Mouse (Mus musculus) liver, embryonic 14.5 days (tissue): Measurements from ENCODE around the gene Ywhae. TPM values are rescaled to one million over a fixed set of nuclear protein-coding genes. Genes with fewer than 3 reads are reported as not detected.

ENCODE experiments used
- ATAC-seq: fragments of 200-750 bp; cut with Nextera tagmentation; 2 replicates; pipeline ENCODE4 v1.8.0; 2017; ENCODE audit warnings: moderate number of reproducible peaks, mild to moderate bottlenecking, moderate library complexity; ENCODE audit not compliant: insufficient read depth
- DNase-seq, 3 experiments: peaks; one replicate each; pipeline ENCODE4 v3.0.0-alpha.2; 2012 to 2013; ENCODE audit warnings: low read depth in 3 of 3, low spot score in 3 of 3
- H3K27ac ChIP-seq: fragments of 300-500 bp; sonication (generic); 2 replicates; pipeline ENCODE4 v1.5.1; 2014; ENCODE audit warnings: moderate library complexity, mild to moderate bottlenecking, control low read depth, inconsistent platforms
- H3K27me3 ChIP-seq: fragments of 300-500 bp; sonication (generic); 2 replicates; pipeline ENCODE4 v1.6.1; 2014; ENCODE audit warnings: mild to moderate bottlenecking, low read length, moderate library complexity; ENCODE audit not compliant: control insufficient read depth, insufficient read depth
- H3K36me3 ChIP-seq: fragments of 300-500 bp; sonication (generic); replicated peaks from 2 replicates; pipeline ENCODE4 v1.6.1; 2014; ENCODE audit warnings: low read depth; ENCODE audit not compliant: control insufficient read depth, insufficient read depth
- H3K4me1 ChIP-seq, 2 experiments: fragments of 200-500 bp in 1 of 2; fragments of 300-500 bp in 1 of 2; sonication (generic) in 1 of 2; replicated peaks; 2 replicates each; pipeline ENCODE4 v1.6.1; 2012 to 2014; ENCODE audit warnings: antibody characterized with exemption in 1 of 2, inconsistent platforms in 1 of 2, low read length in 1 of 2; ENCODE audit not compliant: control insufficient read depth in 2 of 2, insufficient read depth in 2 of 2
- H3K4me2 ChIP-seq: fragments of 300-500 bp; sonication (generic); 2 replicates; pipeline ENCODE4 v1.6.1; 2014; ENCODE audit warnings: low read depth, mild to moderate bottlenecking, control low read depth, moderate library complexity
- H3K4me3 ChIP-seq, 2 experiments: fragments of 200-500 bp in 1 of 2; fragments of 300-500 bp in 1 of 2; sonication (generic) in 1 of 2; 2 replicates each; pipeline ENCODE4 v1.5.1; 2012 to 2014; ENCODE audit warnings: low read depth in 2 of 2, low read length in 2 of 2, mild to moderate bottlenecking in 2 of 2, control low read depth in 1 of 2, inconsistent platforms in 1 of 2, moderate library complexity in 1 of 2; ENCODE audit not compliant: insufficient read depth in 1 of 2
- H3K9ac ChIP-seq: fragments of 300-500 bp; sonication (generic); replicated peaks from 2 replicates; pipeline ENCODE4 v1.6.1; 2014; ENCODE audit warnings: mild to moderate bottlenecking, control low read depth, moderate library complexity
- H3K9me3 ChIP-seq: fragments of 300-500 bp; sonication (generic); 2 replicates; pipeline ENCODE4 v1.6.1; 2016; ENCODE audit warnings: low read length, mixed read lengths; ENCODE audit not compliant: control insufficient read depth
- CTCF ChIP-seq: IDR thresholded peaks from 2 replicates; pipeline ENCODE4 v1.5.1; 2016; ENCODE audit warnings: antibody characterized with exemption, low read depth, control low read depth
- EP300 ChIP-seq: IDR thresholded peaks from 2 replicates; pipeline ENCODE4 v1.6.1; 2016; ENCODE audit warnings: antibody characterized with exemption, low read depth
- WGBS: fragments of 180-500 bp; shearing (Covaris S2); extraction: QIAGEN DNeasy Blood & Tissue Kit; methylation state at CpG from one replicate; pipeline ENCODE4 v1.1.7; 2014; ENCODE audit not compliant: insufficient replicate concordance; 5-methylcytosine and 5-hydroxymethylcytosine counted together
- polyA plus RNA-seq, 2 experiments: library from polyadenylated mRNA; depleted of rRNA in 1 of 2; stranded (reverse) in 1 of 2; unstranded in 1 of 2; fragments of >200 nt; fragmentation: Nextera tagmentation in 1 of 2; extraction: Ambion mirVana in 1 of 2; gene quantifications; 2 replicates each; pipeline versions ENCODE4 v1.2.1 to v1.2.3; 2012 to 2014

Gene Ywhae
- polyA plus RNA-seq, 2 experiments = 175 to 231 TPM

DNA sequence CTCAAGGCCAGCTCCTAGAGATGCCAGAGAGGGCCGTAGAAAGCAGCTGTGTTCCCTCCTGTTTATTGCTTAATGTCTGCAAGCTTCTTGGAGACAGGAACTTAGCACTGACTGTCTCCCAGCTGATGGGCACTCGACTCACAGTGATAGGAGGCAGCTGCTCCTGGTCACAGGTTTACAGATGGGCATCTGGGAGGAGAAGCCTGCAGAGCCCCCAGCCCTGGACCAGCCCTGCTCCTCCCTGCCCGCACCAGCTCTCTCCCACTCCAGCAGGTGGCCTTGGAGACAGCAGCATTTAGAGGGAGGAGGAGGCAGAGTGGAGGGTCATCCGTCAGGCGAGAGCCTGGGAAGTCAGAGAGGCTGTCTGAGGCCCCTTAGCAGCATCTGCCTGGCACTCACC is 74.8 kb downstream of the Ywhae start:
- DNase-seq (no peak), ATAC-seq (no peak)
- Histone ChIP-seq H3K4me3 (no peak overlapping the region), H3K9ac (no peak overlapping the region), H3K27me3 (no peaks in the 10 kb centered on the region), H3K4me2 (no peak overlapping the region), H3K9me3 (no peaks in the 10 kb centered on the region), H3K36me3 (no peaks in the 10 kb centered on the region), H3K27ac (no peak overlapping the region), H3K4me1 (no peaks in the 10 kb centered on the region; a peak in 1 of 4 replicates)
- WGBS = 49% methylated on average over 5 of the region's 5 CpGs
- TF ChIP-seq CTCF = no peak
- TF ChIP-seq EP300 = no peak

DNA sequence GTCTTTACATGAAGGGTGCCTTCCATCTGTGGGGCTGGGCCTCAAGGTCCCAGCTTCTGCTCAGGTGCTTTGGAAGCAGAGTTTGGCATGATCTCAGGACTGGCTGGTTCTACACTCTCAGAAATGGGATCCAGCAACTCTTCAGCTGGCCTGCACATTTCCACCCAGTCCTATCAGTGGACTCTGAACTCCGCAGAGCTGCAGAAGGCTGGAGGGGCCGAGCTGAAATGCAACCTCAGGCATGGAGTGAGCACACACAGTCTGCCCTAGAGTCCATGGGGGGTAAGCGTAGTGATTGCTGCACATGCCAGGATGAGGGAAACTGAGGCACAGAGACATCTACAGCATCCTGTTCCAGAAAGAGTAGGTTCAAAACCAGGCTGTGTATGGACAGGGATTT is 77.9 kb downstream of the Ywhae start:
- Histone ChIP-seq H3K9me3 (no peaks in the 10 kb centered on the region), H3K9ac (no peak overlapping the region), H3K27ac (no peak overlapping the region), H3K27me3 (no peaks in the 10 kb centered on the region), H3K36me3 (no peaks in the 10 kb centered on the region), H3K4me1 (no peaks in the 10 kb centered on the region; a peak in 1 of 4 replicates), H3K4me3 (no peak overlapping the region), H3K4me2 (no peak overlapping the region)
- DNase-seq = no peak
- no peak for ATAC-seq
- TF ChIP-seq CTCF (no peak), EP300 (no peak)
- WGBS = 61% methylated on average over 3 of the region's 3 CpGs

DNA sequence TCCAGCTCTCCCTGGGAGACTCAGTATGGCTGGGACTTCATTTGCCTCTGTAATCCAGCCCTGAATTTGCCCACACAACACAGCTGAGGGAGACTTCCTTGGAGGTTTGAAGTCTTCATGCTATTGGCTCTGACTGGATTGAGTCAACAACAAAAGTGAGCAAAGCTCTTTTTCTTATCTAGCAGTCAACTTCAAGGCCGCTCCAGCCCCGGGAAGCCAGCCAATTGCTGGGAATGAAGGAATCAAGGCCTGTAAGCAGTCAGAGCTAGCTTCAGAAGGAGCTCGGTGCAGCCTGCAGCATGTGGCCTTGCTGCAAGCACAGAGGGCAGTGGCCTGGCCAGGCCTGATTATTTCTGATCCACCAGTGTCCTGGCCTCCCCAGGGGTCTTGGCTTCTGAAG is 79.2 kb downstream of the Ywhae start:
- no peak overlapping the region for H3K4me3 ChIP-seq
- H3K27ac ChIP-seq = no peak overlapping the region
- H3K36me3 ChIP-seq = no peaks in the 10 kb centered on the region
- WGBS = 31% methylated on average over 3 of the region's 3 CpGs
- H3K27me3 ChIP-seq = no peaks in the 10 kb centered on the region
- H3K4me1 ChIP-seq = no peaks in the 10 kb centered on the region; a peak in 1 of 4 replicates
- H3K9ac ChIP-seq = no peak overlapping the region
- no peak for ATAC-seq
- no peaks in the 10 kb centered on the region for H3K9me3 ChIP-seq
- TF ChIP-seq EP300 (no peak), CTCF (no peak)
- no peak overlapping the region for H3K4me2 ChIP-seq
- DNase-seq = peak in 1 of 3 experiments; percentile 7

DNA sequence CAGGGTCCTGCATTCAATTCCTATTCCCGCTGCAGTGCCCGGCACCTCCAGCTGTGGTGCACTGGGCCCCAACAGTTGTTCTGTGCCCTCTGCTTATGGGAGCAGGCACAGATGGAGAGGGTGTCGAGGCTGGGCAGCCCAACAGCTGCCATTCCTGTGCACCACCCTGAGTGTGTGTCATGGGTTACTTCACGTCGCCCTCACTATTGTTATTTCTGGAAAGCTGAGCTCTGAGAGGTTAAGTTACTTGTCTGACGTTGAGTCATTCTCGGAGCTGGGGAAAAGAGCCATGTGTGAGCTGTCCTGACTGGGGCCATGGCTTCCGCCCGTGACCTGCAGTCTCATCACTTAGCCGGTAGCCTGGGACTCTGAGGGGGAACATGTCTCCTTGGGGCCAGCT is 80.4 kb downstream of the Ywhae start:
- Histone ChIP-seq H3K36me3 (no peaks in the 10 kb centered on the region), H3K4me3 (no peak overlapping the region), H3K27ac (no peak overlapping the region), H3K4me1 (no peaks in the 10 kb centered on the region; a peak in 1 of 4 replicates), H3K9ac (no peak overlapping the region), H3K9me3 (no peaks in the 10 kb centered on the region), H3K27me3 (no peaks in the 10 kb centered on the region), H3K4me2 (no peak overlapping the region)
- WGBS = 51% methylated on average over 10 of the region's 10 CpGs
- ATAC-seq (no peak), DNase-seq (no peak)
- TF ChIP-seq CTCF (no peak), EP300 (no peak)

Other genes starting within 250 kb of the Ywhae start
- 34.2 and 38.1 TPM in 2 replicates for gene Prpf8, start 246.1 kb upstream of the Ywhae start, polyA plus RNA-seq (2012; rRNA removed)
- gene Prpf8, start 246.1 kb upstream of the Ywhae start, polyA plus RNA-seq (2014; fragmentation: Nextera tagmentation; extraction: Ambion mirVana) = 34.2 and 42.2 TPM in 2 replicates
- gene Rilp, start 222.8 kb upstream of the Ywhae start, polyA plus RNA-seq (2012; rRNA removed) = 1.6 and 1.7 TPM in 2 replicates
- gene Rilp, start 222.8 kb upstream of the Ywhae start, polyA plus RNA-seq (2014; fragmentation: Nextera tagmentation; extraction: Ambion mirVana) = 2.0 and 2.4 TPM in 2 replicates
- 2.4 and 2.6 TPM in 2 replicates for gene Scarf1, start 219.3 kb upstream of the Ywhae start, polyA plus RNA-seq (2012; rRNA removed)
- 1.1 and 2.0 TPM in 2 replicates for gene Scarf1, start 219.3 kb upstream of the Ywhae start, polyA plus RNA-seq (2014; fragmentation: Nextera tagmentation; extraction: Ambion mirVana)
- 2.7 and 3.0 TPM in 2 replicates for gene Slc43a2, start 201.2 kb upstream of the Ywhae start, polyA plus RNA-seq (2012; rRNA removed)
- gene Slc43a2, start 201.2 kb upstream of the Ywhae start, polyA plus RNA-seq (2014; fragmentation: Nextera tagmentation; extraction: Ambion mirVana) = 2.4 and 2.8 TPM in 2 replicates
- gene Pitpna, start 144.8 kb upstream of the Ywhae start, polyA plus RNA-seq (2012; rRNA removed) = 18.1 and 25.5 TPM in 2 replicates
- gene Pitpna, start 144.8 kb upstream of the Ywhae start, polyA plus RNA-seq (2014; fragmentation: Nextera tagmentation; extraction: Ambion mirVana) = 32.3 and 35.4 TPM in 2 replicates
- gene Inpp5k, start 101.9 kb upstream of the Ywhae start, polyA plus RNA-seq (2012; rRNA removed) = 10.8 and 13.0 TPM in 2 replicates
- gene Inpp5k, start 101.9 kb upstream of the Ywhae start, polyA plus RNA-seq (2014; fragmentation: Nextera tagmentation; extraction: Ambion mirVana) = 16.3 and 17.0 TPM in 2 replicates
- gene Myo1c, start 82.4 kb upstream of the Ywhae start, polyA plus RNA-seq (2012; rRNA removed) = 12.8 and 14.4 TPM in 2 replicates
- gene Myo1c, start 82.4 kb upstream of the Ywhae start, polyA plus RNA-seq (2014; fragmentation: Nextera tagmentation; extraction: Ambion mirVana) = 12.6 and 16.3 TPM in 2 replicates
- gene Crk, start 53.6 kb upstream of the Ywhae start, polyA plus RNA-seq (2012; rRNA removed) = 15.0 and 20.1 TPM in 2 replicates
- 24.5 and 27.7 TPM in 2 replicates for gene Crk, start 53.6 kb upstream of the Ywhae start, polyA plus RNA-seq (2014; fragmentation: Nextera tagmentation; extraction: Ambion mirVana)
- gene Doc2b, start 63.2 kb downstream of the Ywhae start, polyA plus RNA-seq (2012; rRNA removed) = 0.01 and 0.02 TPM in 2 replicates
- not detected in 2 replicates for gene Doc2b, start 63.2 kb downstream of the Ywhae start, polyA plus RNA-seq (2014; fragmentation: Nextera tagmentation; extraction: Ambion mirVana)
- 0.15 and 0.29 TPM in 2 replicates for gene Rph3al, start 205.6 kb downstream of the Ywhae start, polyA plus RNA-seq (2012; rRNA removed)
- gene Rph3al, start 205.6 kb downstream of the Ywhae start, polyA plus RNA-seq (2014; fragmentation: Nextera tagmentation; extraction: Ambion mirVana) = 0.25 and 0.27 TPM in 2 replicates